Comparison of ENCODE assay signal across 17 mouse cellular contexts in genomic region chr9:31013415-31013814, GRCm38 (mm10).
"Had no signal": no experiment of that assay in that cellular context is flagged by ENCODE, and none has a peak within 500 bp of the region (broad histone marks: within the 10 kb centered on the region; RNA-seq: fewer than 3 reads in every experiment).

No protein-coding gene starts in this region.

- H3K4me1 ChIP-seq: liver, embryonic 15.5 days; lung, embryonic 15.5 days; midbrain, embryonic 13.5 days; midbrain, embryonic 15.5 days; neural tube, embryonic 12.5 days; stomach, embryonic 15.5 days had no signal

- H3K27me3 ChIP-seq: liver, embryonic 15.5 days; lung, embryonic 15.5 days; midbrain, embryonic 13.5 days; midbrain, embryonic 15.5 days; neural tube, embryonic 12.5 days; stomach, embryonic 15.5 days had no signal

- DNase-seq: lung, adult 2 months; lung, postnatal 10 days; lung, postnatal 36 days; right cerebral cortex, postnatal 14 days; thymus, adult 2 months; thymus, postnatal 25 days; thymus, postnatal 4 days had no signal

- H3K9ac ChIP-seq: liver, embryonic 15.5 days; lung, embryonic 15.5 days; midbrain, embryonic 13.5 days; midbrain, embryonic 15.5 days; neural tube, embryonic 12.5 days; stomach, embryonic 15.5 days had no signal

- H3K36me3 ChIP-seq: liver, embryonic 15.5 days; lung, embryonic 15.5 days; midbrain, embryonic 13.5 days; midbrain, embryonic 15.5 days; neural tube, embryonic 12.5 days; stomach, embryonic 15.5 days had no signal

- H3K27ac ChIP-seq: liver, embryonic 15.5 days; lung, embryonic 15.5 days; macrophage; midbrain, embryonic 13.5 days; midbrain, embryonic 15.5 days; neural tube, embryonic 12.5 days; stomach, embryonic 15.5 days; stomach, postnatal 0 days had no signal

- H3K9me3 ChIP-seq: liver, embryonic 15.5 days; lung, embryonic 15.5 days; megakaryocyte, embryonic 14.5 days; midbrain, embryonic 13.5 days; midbrain, embryonic 15.5 days; neural tube, embryonic 12.5 days; stomach, embryonic 15.5 days had no signal

- H3K4me2 ChIP-seq: liver, embryonic 15.5 days; lung, embryonic 15.5 days; midbrain, embryonic 11.5 days; midbrain, embryonic 13.5 days; midbrain, embryonic 15.5 days; neural tube, embryonic 12.5 days; stomach, embryonic 15.5 days had no signal

- H3K4me3 ChIP-seq: liver, embryonic 15.5 days; lung, embryonic 15.5 days; megakaryocyte, embryonic 14.5 days; midbrain, embryonic 13.5 days; midbrain, embryonic 15.5 days; neural tube, embryonic 12.5 days; stomach, embryonic 15.5 days had no signal

- ATAC-seq: midbrain, embryonic 13.5 days; midbrain, embryonic 15.5 days had no signal
